Mouse (Mus musculus) G1E (cell line): ENCODE results near the gene Glrx3. TPM values are rescaled to one million over a fixed set of nuclear protein-coding genes. Genes with fewer than 3 reads are reported as not detected.

Experiments used
- ATAC-seq: 2 replicates; pipeline ENCODE4 v1.8.0; 2016; ENCODE audit warnings: mild to moderate bottlenecking; ENCODE audit not compliant: insufficient number of reproducible peaks, poor library complexity, low FRiP score, severe bottlenecking; ENCODE audit errors: extremely low read depth
- DNase-seq: peaks from one replicate; pipeline ENCODE4 v3.0.0; 2012; ENCODE audit warnings: low spot score
- H3K27me3 ChIP-seq: 2 replicates; pipeline ENCODE4 v1.6.1; 2012; ENCODE audit warnings: mild to moderate bottlenecking, low read length, inconsistent platforms; ENCODE audit not compliant: insufficient read depth
- H3K36me3 ChIP-seq: replicated peaks from 2 replicates; pipeline ENCODE3; 2012; ENCODE audit warnings: mild to moderate bottlenecking, inconsistent platforms
- H3K4me1 ChIP-seq: 2 replicates; pipeline ENCODE4 v1.6.1; 2012; ENCODE audit warnings: low read depth, low read length, inconsistent platforms, mixed read lengths; ENCODE audit not compliant: insufficient read depth
- H3K4me3 ChIP-seq: 2 replicates; pipeline ENCODE4 v1.5.1; 2012; ENCODE audit warnings: low read depth, mild to moderate bottlenecking, inconsistent platforms, low read length, moderate library complexity, mixed read lengths
- H3K9me3 ChIP-seq: replicated peaks from 2 replicates; pipeline ENCODE4 v1.6.1; 2012; ENCODE audit warnings: inconsistent platforms
- CTCF ChIP-seq: IDR thresholded peaks from 2 replicates; pipeline ENCODE4 v1.5.1; 2012; ENCODE audit warnings: low read depth, low read length, inconsistent platforms, mixed read lengths
- GATA1 ChIP-seq: IDR thresholded peaks from 2 replicates; pipeline ENCODE4 v1.6.1; 2012; ENCODE audit warnings: borderline replicate concordance, low read length, inconsistent platforms, mixed read lengths
- GATA2 ChIP-seq: IDR thresholded peaks from 2 replicates; pipeline ENCODE4 v1.6.1; 2012; ENCODE audit warnings: low read depth, low read length, inconsistent platforms, borderline replicate concordance
- TAL1 ChIP-seq: conservative IDR thresholded peaks from 2 replicates; pipeline ENCODE4 v1.6.1; 2012; ENCODE audit warnings: low read depth, low read length, inconsistent platforms, mixed read lengths
- polyA plus RNA-seq: library from polyadenylated mRNA; stranded (reverse); fragments of >175 nt; gene quantifications from 2 replicates; pipeline ENCODE4 v1.2.3, GENCODE M21; 2012
- total RNA-seq, 2 experiments: library from RNA; stranded (forward) in 1 of 2; stranded (reverse) in 1 of 2; fragments of 200-1000 nt in 1 of 2; fragments of >200 nt in 1 of 2; fragmentation: Nextera tagmentation in 1 of 2; gene quantifications; 2 replicates each; pipeline ENCODE4 v1.2.3; 2014 to 2017

Glrx3 gene
- total and polyA plus RNA-seq, 3 experiments, result 120 to 240 (median 171) TPM

DNA sequence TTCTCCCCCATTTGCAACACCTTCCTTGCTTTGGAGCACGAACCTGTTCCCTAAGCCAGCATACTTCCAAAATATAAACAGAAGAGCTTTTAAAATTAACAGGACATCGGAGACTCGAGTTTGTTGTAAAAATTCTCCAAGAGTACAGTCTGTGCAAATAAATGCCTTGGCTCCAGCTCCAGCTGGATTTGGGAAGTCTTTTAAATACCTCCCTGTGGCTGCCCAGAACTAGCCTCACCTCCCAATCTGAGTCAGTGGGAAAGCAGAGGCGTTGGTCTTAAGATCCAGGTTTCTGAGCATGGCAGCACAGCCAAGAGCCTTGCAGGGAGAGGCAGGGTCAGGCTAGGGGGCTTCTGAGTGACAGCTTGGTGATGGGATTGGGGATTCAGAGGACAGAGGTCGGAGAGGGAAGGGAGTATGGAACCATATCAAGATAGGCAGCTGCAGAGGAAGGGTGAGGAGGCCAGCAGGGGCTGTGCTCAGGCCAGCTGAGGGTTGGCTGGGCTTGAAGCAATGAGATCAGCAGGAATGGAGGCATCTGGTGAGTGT is 80.7 kb downstream of the Glrx3 start:
- Histone ChIP-seq H3K4me3 (no peak overlapping the region), H3K4me1 (no peaks in the 10 kb centered on the region), H3K9me3 (peaks cover 56% of the 10 kb centered on the region), H3K36me3 (no peaks in the 10 kb centered on the region), H3K27me3 (no peaks in the 10 kb centered on the region)
- DNase-seq, result no peak
- no peak for ATAC-seq
- no peak for TF ChIP-seq GATA2
- no peak for TF ChIP-seq TAL1
- no peak for TF ChIP-seq GATA1
- no peak for TF ChIP-seq CTCF

Other genes with a start within 250 kb of the Glrx3 start
- gene Ebf3, start 123.2 kb upstream of the Glrx3 start, total RNA-seq (2014; fragmentation: Nextera tagmentation), result not detected in 2 replicates
- 0.06 and 0.16 TPM in 2 replicates for gene Ebf3, start 123.2 kb upstream of the Glrx3 start, total RNA-seq (2017)
- not detected in 2 replicates for gene Ebf3, start 123.2 kb upstream of the Glrx3 start, polyA plus RNA-seq
- gene 9430038I01Rik, start 26.9 kb upstream of the Glrx3 start, total RNA-seq (2014; fragmentation: Nextera tagmentation), result 2.7 and 6.7 TPM in 2 replicates
- 15.7 and 18.3 TPM in 2 replicates for gene 9430038I01Rik, start 26.9 kb upstream of the Glrx3 start, total RNA-seq (2017)
- 13.0 and 16.9 TPM in 2 replicates for gene 9430038I01Rik, start 26.9 kb upstream of the Glrx3 start, polyA plus RNA-seq